Mouse (Mus musculus) embryo, embryonic 10 days (tissue): ENCODE data around the gene Nrbp1.
A peak's percentile ranks its signal among the peaks of the same experiment; 100 is the strongest.
"Not testable (repeated sequence)": the region's sequence is repeated elsewhere in the genome, so short reads cannot be mapped to it uniquely, and the experiment has no call there.

Source experiments
- DNase-seq: peaks from one replicate; pipeline ENCODE4 v3.0.0-alpha.2; 2015; ENCODE audit warnings: low spot score

Nrbp1 gene

DNA sequence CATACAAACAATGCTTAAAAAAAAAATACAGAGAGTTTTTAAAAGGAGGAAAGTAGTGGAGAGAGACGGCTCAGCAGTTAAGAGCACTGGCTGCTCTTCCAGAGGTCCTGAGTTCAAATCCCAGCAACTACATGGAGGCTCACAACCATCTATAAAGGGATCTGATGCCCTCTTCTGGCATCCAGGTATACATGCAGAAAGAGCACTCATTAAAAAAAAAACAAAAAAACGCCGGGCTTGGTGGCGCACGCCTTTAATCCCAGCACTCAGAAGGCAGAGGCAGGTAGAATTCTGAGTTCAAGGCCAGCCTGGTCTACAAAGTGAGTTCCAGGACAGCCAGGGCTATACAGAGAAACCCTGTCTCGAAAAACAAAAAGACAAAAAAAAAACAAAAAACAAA is 24.1 kb upstream of the Nrbp1 start:
- DNase-seq = not testable (repeated sequence)

DNA sequence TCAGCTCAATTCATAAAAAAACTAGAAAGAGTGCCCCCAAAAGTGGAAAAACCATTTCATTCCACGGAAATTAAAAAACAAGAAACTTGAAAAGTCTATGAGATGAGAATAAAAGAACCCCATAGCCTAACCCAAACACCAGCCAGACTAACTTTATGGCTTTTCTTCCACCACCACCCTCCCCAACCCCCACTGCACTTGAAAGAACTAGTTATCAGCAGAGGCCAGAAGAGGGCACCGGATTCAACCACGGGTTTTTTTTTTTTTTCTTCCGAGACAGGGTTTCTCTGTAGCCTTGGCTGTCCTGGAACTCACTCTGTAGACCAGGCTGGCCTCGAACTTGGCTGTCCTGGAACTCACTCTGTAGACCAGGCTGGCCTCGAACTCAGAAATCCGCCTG is 22.4 kb upstream of the Nrbp1 start:
- DNase-seq = no peak

GRCm38 (mm10) chr5:31219070-31219469 is 21.6 kb upstream of the Nrbp1 start:
- DNase-seq = peak; percentile 61

- no peak for DNase-seq
These were observed 21.2 kb upstream of the Nrbp1 start for GRCm38 (mm10) chr5:31219474-31219873.

- peak; percentile 64 for DNase-seq
These were observed 20.7 kb upstream of the Nrbp1 start for GRCm38 (mm10) chr5:31219911-31220447.

- DNase-seq = peak; percentile 98
These were observed 20.0 kb upstream of the Nrbp1 start, which contains the start of gene Ppm1g for GRCm38 (mm10) chr5:31220448-31221303. TSS of gene Ppm1g (minus strand) at chr5:31220687.

- peak; percentile 86 for DNase-seq
These were observed 19.2 kb upstream of the Nrbp1 start for GRCm38 (mm10) chr5:31221304-31221945.

GRCm38 (mm10) chr5:31222696-31223095 is 18.0 kb upstream of the Nrbp1 start:
- no peak for DNase-seq

GRCm38 (mm10) chr5:31226641-31227040 is 14.0 kb upstream of the Nrbp1 start:
- DNase-seq = no peak

DNA sequence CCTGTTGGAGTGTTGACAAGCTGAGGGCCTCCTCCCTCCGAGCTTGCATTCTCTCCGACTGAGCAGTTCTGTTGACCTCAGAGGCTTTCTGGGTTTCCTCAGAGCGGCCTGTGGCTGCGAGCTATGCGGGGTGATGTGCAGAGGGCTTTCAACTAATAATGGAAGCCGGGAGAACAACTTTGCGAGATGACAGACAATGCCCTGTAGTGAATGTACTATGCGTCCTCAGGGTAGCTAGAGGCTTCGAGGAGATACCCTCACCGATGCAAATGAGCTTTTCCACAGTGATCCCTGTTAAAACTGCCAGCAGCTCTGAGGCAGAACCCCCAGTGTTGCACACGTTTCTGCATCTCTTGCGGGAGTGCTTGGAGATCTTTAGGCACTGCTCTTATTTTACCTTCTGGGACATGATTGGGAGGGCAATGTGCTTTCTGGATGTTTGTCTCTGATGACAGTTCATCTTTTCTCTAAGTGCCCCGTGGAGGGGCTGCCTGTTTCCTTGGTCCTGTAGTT is 914 bp downstream of the Nrbp1 start:
- no peak for DNase-seq

- DNase-seq = no peak
These were observed 1.5 kb downstream of the Nrbp1 start for GRCm38 (mm10) chr5:31242191-31242590.

- DNase-seq = peak; percentile 18
These were observed 10.1 kb downstream of the Nrbp1 start for GRCm38 (mm10) chr5:31250716-31251115.

DNA sequence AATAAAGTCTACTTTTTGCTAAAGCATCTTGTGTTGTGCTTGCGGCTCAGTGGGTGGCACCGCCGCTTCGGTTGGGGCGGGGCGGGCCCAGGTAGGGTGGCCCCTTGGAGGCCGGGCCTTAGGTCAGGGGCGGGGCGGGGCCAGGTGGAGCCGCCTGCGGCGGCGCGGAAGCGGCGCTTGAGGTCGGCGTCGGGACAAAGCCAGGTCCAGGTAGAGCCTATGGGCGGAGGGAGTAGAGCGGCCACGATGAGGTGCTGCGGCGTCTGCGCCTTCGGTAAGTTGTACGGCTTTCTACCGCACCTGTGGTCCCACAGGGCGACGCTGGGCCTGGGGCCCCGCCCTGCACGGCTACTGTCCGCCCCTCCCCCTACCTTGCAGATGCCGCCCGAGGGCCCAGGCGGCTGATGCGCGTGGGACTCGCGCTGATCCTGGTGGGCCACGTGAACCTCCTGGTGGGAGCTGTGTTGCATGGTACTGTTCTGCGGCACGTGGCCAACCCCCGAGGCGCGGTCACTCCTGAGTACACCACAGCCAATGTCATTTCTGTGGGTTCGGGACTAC is 11.0 kb downstream of the Nrbp1 start, which contains the start of gene Krtcap3:
Krtcap3 (plus strand) TSS at position 151 of the 561 bp plus-strand sequence.
- peak; percentile 46 for DNase-seq

DNA sequence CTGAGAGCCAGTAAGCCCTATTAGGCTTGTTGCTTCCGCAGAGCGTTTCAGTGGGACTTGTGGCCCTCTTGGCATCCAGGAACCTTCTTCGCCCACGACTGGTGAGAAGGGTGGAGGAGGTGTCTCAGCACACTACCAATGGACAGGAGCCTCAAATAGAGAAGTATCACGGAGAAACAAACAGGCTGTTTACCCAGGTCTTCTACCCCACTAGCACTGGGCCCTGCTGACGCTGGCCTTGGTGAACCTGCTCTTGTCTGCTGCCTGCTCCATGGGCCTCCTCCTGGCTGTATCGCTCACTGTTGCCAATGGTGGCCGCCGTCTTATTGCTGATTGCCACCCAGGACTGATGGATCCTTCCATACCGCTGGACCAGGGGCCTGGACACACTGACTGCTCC is 11.5 kb downstream of the Nrbp1 start:
- no peak for DNase-seq

DNA sequence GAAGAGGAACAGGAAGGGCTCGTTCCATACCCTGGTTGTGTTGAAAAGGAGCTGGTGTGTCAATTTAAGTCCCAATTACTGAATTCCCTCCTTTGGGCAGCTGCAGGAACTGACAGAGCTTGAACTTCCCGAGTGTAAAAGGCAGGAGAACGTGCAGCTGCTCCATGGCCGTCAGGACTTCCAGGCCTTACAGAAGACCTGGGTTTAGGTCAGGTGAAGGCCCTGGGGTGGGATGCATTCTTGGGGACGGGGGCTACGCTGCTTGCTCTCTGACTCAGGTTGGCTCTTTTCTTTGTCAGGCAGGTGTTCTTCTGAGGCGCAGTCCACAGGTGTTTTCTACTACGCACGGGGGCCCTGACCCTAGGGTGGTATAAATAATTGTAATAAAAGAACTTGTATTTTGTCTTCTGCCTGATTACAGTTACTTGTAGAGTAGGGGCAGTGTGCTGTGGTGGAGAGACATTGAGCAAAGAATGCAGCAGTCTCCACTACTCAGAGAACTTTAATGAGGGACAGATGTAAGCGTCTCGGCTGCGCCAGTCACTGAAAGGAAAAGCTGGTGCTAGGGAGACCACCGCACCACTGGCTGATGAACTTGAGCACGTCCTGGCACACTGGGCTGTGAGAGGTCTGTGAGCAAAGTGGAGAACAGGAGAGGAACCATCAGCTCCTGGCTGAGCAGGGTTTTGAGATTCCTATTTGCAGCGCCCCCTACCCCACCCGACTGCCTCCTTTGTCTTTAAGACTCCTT is 12.3 kb downstream of the Nrbp1 start:
- peak; percentile 28 for DNase-seq

GRCm38 (mm10) chr5:31253806-31254205 is 13.1 kb downstream of the Nrbp1 start:
- no peak for DNase-seq

DNA sequence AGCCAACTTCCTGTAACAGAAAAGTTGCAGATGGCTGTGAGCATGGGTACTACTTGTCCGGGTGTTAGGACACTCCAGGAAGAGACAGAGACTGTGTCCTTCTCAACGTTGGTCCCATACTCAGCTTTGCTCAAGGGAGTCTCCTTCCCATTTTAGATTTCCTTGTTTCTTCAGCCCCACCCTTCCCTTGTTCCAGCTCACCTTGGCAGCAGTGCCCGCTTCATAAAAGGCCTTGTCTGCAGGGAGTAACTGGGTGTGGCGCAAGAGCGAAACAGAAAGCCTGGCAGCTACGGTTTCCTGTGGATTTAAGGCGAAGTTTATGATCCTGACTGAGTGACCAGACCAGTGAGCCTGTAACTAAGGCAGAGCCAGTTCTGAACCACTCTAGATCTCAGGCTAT is 13.8 kb downstream of the Nrbp1 start:
- DNase-seq = no peak

GRCm38 (mm10) chr5:31254901-31255300 is 14.2 kb downstream of the Nrbp1 start:
- DNase-seq = no peak

- no peak for DNase-seq
These were observed 14.7 kb downstream of the Nrbp1 start for GRCm38 (mm10) chr5:31255381-31255780.

- DNase-seq = no peak
These were observed 15.3 kb downstream of the Nrbp1 start for GRCm38 (mm10) chr5:31255971-31256370.

DNA sequence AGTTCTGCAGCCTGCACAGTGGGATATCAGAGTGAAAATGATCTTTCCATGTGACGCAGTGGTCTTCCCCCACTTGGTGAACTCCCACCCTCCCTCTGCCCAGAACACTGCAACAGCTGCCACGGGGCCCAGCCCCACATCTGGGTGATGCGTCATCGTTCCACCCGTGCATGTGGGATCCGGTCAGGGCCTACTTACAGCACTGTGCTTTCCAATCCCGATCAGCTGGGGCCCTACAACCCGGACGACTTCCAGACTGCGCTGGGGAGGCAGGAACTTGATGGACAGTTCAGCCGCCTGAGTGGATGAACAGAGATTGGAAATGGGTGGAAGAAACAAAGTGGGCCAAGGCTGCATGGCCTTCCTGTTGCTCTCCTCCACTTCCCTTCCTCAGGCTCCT is 17.0 kb downstream of the Nrbp1 start:
- no peak for DNase-seq

GRCm38 (mm10) chr5:31266101-31266500 is 25.4 kb downstream of the Nrbp1 start:
- DNase-seq = no peak
